Comparison of ENCODE assay signal across 20 mouse cellular contexts in the genomic region with DNA sequence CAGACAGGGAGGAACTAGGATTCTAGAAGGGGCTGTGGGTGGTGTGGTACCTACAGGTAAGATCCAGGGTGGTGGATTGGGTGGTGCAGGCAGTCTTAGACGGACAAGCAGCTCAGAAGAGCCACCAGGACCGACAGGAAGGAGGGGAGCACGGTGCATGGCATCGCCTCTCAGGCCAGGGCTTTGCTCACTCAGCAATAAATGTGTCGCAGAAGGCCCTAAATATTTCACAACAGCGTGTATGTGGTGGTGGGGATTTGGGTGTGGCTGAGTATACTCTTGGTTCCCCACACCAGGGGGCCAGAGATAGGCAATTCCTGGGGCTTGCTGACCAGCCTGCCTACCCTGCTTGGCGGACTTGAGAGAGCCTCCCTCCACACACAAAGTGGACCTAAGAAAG.
"Had no signal": no experiment of that assay in that cellular context is flagged by ENCODE, and none has a peak within 500 bp of the region (broad histone marks: within the 10 kb centered on the region; RNA-seq: fewer than 3 reads in every experiment).

No protein-coding gene starts in this region.

- H3K27me3 ChIP-seq: limb, embryonic 12.5 days; megakaryocyte, embryonic 14.5 days; midbrain, embryonic 13.5 days; neural tube, embryonic 13.5 days; stomach, embryonic 15.5 days had no signal

- DNase-seq: layer of hippocampus, postnatal 36 days; liver; liver, postnatal 0 days; lung, embryonic 14.5 days; retina, postnatal 1 day; right cerebral cortex, postnatal 25 days; spleen, adult 18-20 months; thymus, postnatal 25 days had no signal

- ATAC-seq: liver, postnatal 0 days; lung, postnatal 0 days; midbrain, embryonic 13.5 days; midbrain, embryonic 16.5 days had no signal

- H3K27ac ChIP-seq: left cerebral cortex, adult 2 months; limb, embryonic 12.5 days; liver, embryonic 14.5 days; macrophage; midbrain, embryonic 10.5 days; midbrain, embryonic 13.5 days; neural tube, embryonic 13.5 days; stomach, embryonic 15.5 days had no signal

- H3K9ac ChIP-seq: limb, embryonic 12.5 days; liver, embryonic 14.5 days; liver, postnatal 0 days; lung, embryonic 14.5 days; midbrain, embryonic 13.5 days; stomach, embryonic 15.5 days had no signal

- H3K4me2 ChIP-seq: limb, embryonic 12.5 days; lung, embryonic 14.5 days; midbrain, embryonic 13.5 days; neural tube, embryonic 13.5 days; stomach, embryonic 15.5 days had no signal

- H3K4me3 ChIP-seq: left cerebral cortex, adult 2 months; limb, embryonic 12.5 days; midbrain, embryonic 10.5 days; midbrain, embryonic 13.5 days; myocyte; neural tube, embryonic 13.5 days; stomach, embryonic 15.5 days had no signal

- H3K9me3 ChIP-seq: limb, embryonic 12.5 days; megakaryocyte, embryonic 14.5 days; midbrain, embryonic 10.5 days; midbrain, embryonic 13.5 days; neural tube, embryonic 13.5 days; stomach, embryonic 15.5 days had no signal
